In the genomic region with DNA sequence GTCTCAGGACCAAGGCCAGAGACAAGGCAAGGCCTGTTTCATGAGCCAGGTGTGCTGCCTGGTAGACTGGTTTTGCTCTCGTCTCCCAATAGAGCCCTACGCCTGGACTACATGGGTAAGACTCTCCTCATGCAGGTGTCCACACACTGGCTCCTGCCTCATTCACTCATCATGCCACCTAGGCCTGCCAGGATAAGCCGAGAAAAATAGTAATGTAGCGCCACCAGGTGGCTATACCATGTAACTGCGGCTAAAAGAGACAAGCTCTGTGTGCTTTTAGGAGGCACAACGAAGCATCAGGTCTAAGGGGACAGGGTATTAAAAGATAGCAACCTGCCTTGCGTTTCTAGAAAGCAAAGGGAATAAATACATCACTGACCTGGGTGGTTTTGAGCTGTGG, we compare ENCODE assay signal across 10 mouse cellular contexts. TPM values are rescaled to one million over a fixed set of nuclear protein-coding genes. Genes with fewer than 3 reads are reported as not detected.
DNase-seq lines count a peak whose midpoint lies in the region; ATAC-seq and TF ChIP-seq lines count a peak whose summit lies in the region.
"Had no signal": no experiment of that assay in that cellular context is flagged by ENCODE, and none has a peak within 500 bp of the region (broad histone marks: within the 10 kb centered on the region; RNA-seq: fewer than 3 reads in every experiment).

No protein-coding gene starts in this region.

- peak; percentile 95 for TF ChIP-seq RAD21 in CH12.LX (IDR thresholded peaks at IDR 0.05; ENCODE audit: low read depth, low read length)

- H3K79me2 ChIP-seq in CH12.LX (replicated peaks; ENCODE audit: control insufficient read depth, extremely low read depth, insufficient read depth, poor library complexity, severe bottlenecking) = no peaks in the 10 kb centered on the region

- in situ Hi-C loops in CH12.LX (cut with MboI; ENCODE audit: low pct_ligation_motif_present, low pct_unique_long_range_greater_than_20kb, low sequenced_read_pairs) = no loop called here

- no peak for ATAC-seq in hindbrain, embryonic 14.5 days (ENCODE audit: low FRiP score)
- ATAC-seq in hindbrain, embryonic 13.5 days (ENCODE audit: low FRiP score) = no peak

- no peaks in the 10 kb centered on the region; the same call in 1 of the 2 replicates for H3K27me3 ChIP-seq in hindbrain, embryonic 14.5 days (ENCODE audit: control insufficient read depth, insufficient read depth, low read length)
- H3K27me3 ChIP-seq in hindbrain, embryonic 13.5 days = peaks cover 28% of the 10 kb centered on the region
- H3K27me3 ChIP-seq in CH12.LX (replicated peaks) = peaks cover 25% of the 10 kb centered on the region

- no peak overlapping the region for H3K4me3 ChIP-seq in hindbrain, embryonic 14.5 days (replicated peaks; ENCODE audit: low read length)
- no peak overlapping the region for H3K4me3 ChIP-seq in hindbrain, embryonic 13.5 days
- H3K4me3 ChIP-seq in CH12.LX (replicated peaks in 1 of 3; ENCODE audit: low read depth in 2 of 3, low read length in 2 of 3, poor library complexity in 1 of 3) = no peak overlapping the region
- H3K4me3 ChIP-seq: erythroblast, embryonic 14.5 days had no signal

- TF ChIP-seq EP300 in CH12.LX (IDR thresholded peaks at IDR 0.05; ENCODE audit: low read length) = no peak

- peaks cover 17% of the 10 kb centered on the region for H3K4me1 ChIP-seq in hindbrain, embryonic 14.5 days (replicated peaks; ENCODE audit: control insufficient read depth, insufficient read depth, low read length)
- H3K4me1 ChIP-seq in hindbrain, embryonic 13.5 days (replicated peaks) = peaks cover 24% of the 10 kb centered on the region
- H3K4me1 ChIP-seq in CH12.LX (ENCODE audit: control insufficient read depth in 1 of 2, insufficient read depth in 2 of 2) = no peaks in the 10 kb centered on the region

- no peaks in the 10 kb centered on the region for H3K36me3 ChIP-seq in hindbrain, embryonic 14.5 days (replicated peaks; ENCODE audit: control insufficient read depth, insufficient read depth)
- no peaks in the 10 kb centered on the region for H3K36me3 ChIP-seq in hindbrain, embryonic 13.5 days
- no peaks in the 10 kb centered on the region for H3K36me3 ChIP-seq in CH12.LX (replicated peaks in 1 of 2; ENCODE audit: control insufficient read depth in 1 of 2, insufficient read depth in 1 of 2, low read length in 1 of 2)

- dilution Hi-C loops in CH12.LX (cut with MboI; ENCODE audit: extremely low pct_ligation_motif_present, extremely low pct_unique_long_range_greater_than_20kb, low sequenced_read_pairs) = no loop called here

- no peak overlapping the region for H3K9ac ChIP-seq in hindbrain, embryonic 14.5 days
- H3K9ac ChIP-seq in hindbrain, embryonic 13.5 days = no peak overlapping the region
- no peak overlapping the region for H3K9ac ChIP-seq in CH12.LX (ENCODE audit: insufficient read depth, low read depth)

- H3K27ac ChIP-seq in hindbrain, embryonic 14.5 days = no peak overlapping the region
- H3K27ac ChIP-seq in hindbrain, embryonic 13.5 days = no peak overlapping the region
- no peak overlapping the region for H3K27ac ChIP-seq in CH12.LX (ENCODE audit: insufficient read depth, low read depth)

- no peaks in the 10 kb centered on the region for H3K9me3 ChIP-seq in hindbrain, embryonic 14.5 days (ENCODE audit: control insufficient read depth, low read length)
- H3K9me3 ChIP-seq in hindbrain, embryonic 13.5 days = no peaks in the 10 kb centered on the region
- no peaks in the 10 kb centered on the region for H3K9me3 ChIP-seq in CH12.LX (replicated peaks; ENCODE audit: low read length)

- peak; percentile 67 for DNase-seq in hindbrain, embryonic 14.5 days (ENCODE audit: low spot score)
- DNase-seq in CH12.LX (ENCODE audit: extremely low read depth) = peak; percentile 77
- peak; percentile 79 for DNase-seq in adrenal gland, postnatal 14 days
- peak; percentile 58 for DNase-seq in embryo, embryonic 11 days
- DNase-seq in kidney, postnatal 36 days = peak; percentile 63 to 78
- DNase-seq in lung, postnatal 25 days (ENCODE audit: low spot score) = peak; percentile 71
- DNase-seq in thymus, postnatal 14 days = peak; percentile 62

- 16% methylated on average over 7 of the region's 7 CpGs for WGBS in hindbrain, embryonic 14.5 days
- WGBS in hindbrain, embryonic 13.5 days = 23% methylated on average over 7 of the region's 7 CpGs

- no peak overlapping the region for H3K4me2 ChIP-seq in hindbrain, embryonic 14.5 days (replicated peaks)
- H3K4me2 ChIP-seq in hindbrain, embryonic 13.5 days = no peak overlapping the region
- no peak overlapping the region for H3K4me2 ChIP-seq in CH12.LX (ENCODE audit: insufficient read depth, low read depth, poor library complexity, severe bottlenecking)

- TF ChIP-seq POLR2A in CH12.LX (IDR thresholded peaks at IDR 0.05; ENCODE audit: low read depth, low read length) = no peak

- peak; percentile 90 to 94 for TF ChIP-seq CTCF in CH12.LX (conservative IDR thresholded peaks at IDR 0.05 in 1 of 2, IDR thresholded peaks at IDR 0.05 in 1 of 2; ENCODE audit: low read depth in 2 of 2, low read length in 2 of 2)

TF ChIP-seq in CH12.LX, 34 proteins besides CTCF, POLR2A, EP300 and RAD21:
- TF ChIP-seq ZC3H11A (IDR thresholded peaks at IDR 0.05; ENCODE audit: low read depth, low read length) = peak; percentile 34
- TF ChIP-seq POLR2AphosphoS2 (IDR thresholded peaks at IDR 0.05; ENCODE audit: low read depth, low read length) = no peak
- TF ChIP-seq NELFE (IDR thresholded peaks at IDR 0.05; ENCODE audit: low read depth, low read length) = peak; percentile 32; the same call in 1 of the 2 replicates
- TF ChIP-seq SMC3 (IDR thresholded peaks at IDR 0.05; ENCODE audit: low read depth, low read length) = peak; percentile 89
TF ChIP-seq in CH12.LX: peak in this region for 3.

RNA-seq across cellular contexts. Expression of gene Als2cl, which starts 8.6 kb away (rescaled TPM):
- 1.4 and 1.9 TPM in 2 replicates for polyA plus RNA-seq in hindbrain, embryonic 14.5 days (2014; fragmentation: Nextera tagmentation; extraction: Ambion mirVana)
- 0.90 and 1.5 TPM in 2 replicates for polyA plus RNA-seq in hindbrain, embryonic 13.5 days (2015; fragmentation: Nextera tagmentation; extraction: Ambion mirVana)
- total RNA-seq in CH12.LX (2012; rRNA removed) (1.2 and 2.5 TPM in 2 replicates), CH12.LX (2014; rRNA removed) (2.4 and 2.9 TPM in 2 replicates)
- 3.4 and 3.5 TPM in 2 replicates for polyA plus RNA-seq in CH12.LX (2012; ENCODE audit: insufficient read length, low read depth)
- 17.1 and 21.3 TPM in 2 replicates for total RNA-seq in adrenal gland, postnatal 14 days (2021)

RNA-seq across cellular contexts. Expression of gene Tmie, which starts 8.9 kb away (rescaled TPM):
- 2.3 and 2.4 TPM in 2 replicates for polyA plus RNA-seq in hindbrain, embryonic 14.5 days (2014; fragmentation: Nextera tagmentation; extraction: Ambion mirVana)
- polyA plus RNA-seq in hindbrain, embryonic 13.5 days (2015; fragmentation: Nextera tagmentation; extraction: Ambion mirVana) = 1.2 and 1.4 TPM in 2 replicates
- total RNA-seq in CH12.LX (2012; rRNA removed) = not detected in 2 replicates
- not detected in 2 replicates for total RNA-seq in CH12.LX (2014; rRNA removed)
- polyA plus RNA-seq in CH12.LX (2012; ENCODE audit: insufficient read length, low read depth) = not detected in 2 replicates
- 2.2 and 3.5 TPM in 2 replicates for total RNA-seq in adrenal gland, postnatal 14 days (2021)
- polyA plus RNA-seq: erythroblast, embryonic 14.5 days had no signal

RNA-seq across cellular contexts. Expression of gene Prss50, which starts 13.3 kb away (rescaled TPM):
- polyA plus RNA-seq in hindbrain, embryonic 14.5 days (2014; fragmentation: Nextera tagmentation; extraction: Ambion mirVana) = 0.31 TPM in 1 of 2 replicates, not detected in the other
- 0.18 and 0.19 TPM in 2 replicates for polyA plus RNA-seq in hindbrain, embryonic 13.5 days (2015; fragmentation: Nextera tagmentation; extraction: Ambion mirVana)
- not detected in 2 replicates for total RNA-seq in CH12.LX (2012; rRNA removed)
- total RNA-seq in CH12.LX (2014; rRNA removed) = not detected in 2 replicates
- polyA plus RNA-seq in CH12.LX (2012; ENCODE audit: insufficient read length, low read depth) = not detected in 2 replicates
- total RNA-seq in adrenal gland, postnatal 14 days (2021) = 0.37 TPM in 1 of 2 replicates, not detected in the other
- polyA plus RNA-seq: lung, embryonic 16.5 days had no signal

RNA-seq across cellular contexts. Expression of gene Prss46, which starts 26.7 kb away (rescaled TPM):
- polyA plus RNA-seq in hindbrain, embryonic 14.5 days (2014; fragmentation: Nextera tagmentation; extraction: Ambion mirVana) = not detected in 2 replicates
- polyA plus RNA-seq in hindbrain, embryonic 13.5 days (2015; fragmentation: Nextera tagmentation; extraction: Ambion mirVana) = not detected in 2 replicates
- total RNA-seq in CH12.LX (2012; rRNA removed) (not detected in 2 replicates), CH12.LX (2014; rRNA removed) (not detected in 2 replicates)
- polyA plus RNA-seq in CH12.LX (2012; ENCODE audit: insufficient read length, low read depth) = not detected in 2 replicates
- not detected in 2 replicates for total RNA-seq in adrenal gland, postnatal 14 days (2021)
- polyA plus RNA-seq: erythroblast, embryonic 14.5 days; lung, embryonic 16.5 days had no signal

RNA-seq across cellular contexts. Expression of gene Prss45, which starts 36.6 kb away (rescaled TPM):
- 0.16 TPM in 1 of 2 replicates, not detected in the other for polyA plus RNA-seq in hindbrain, embryonic 14.5 days (2014; fragmentation: Nextera tagmentation; extraction: Ambion mirVana)
- polyA plus RNA-seq in hindbrain, embryonic 13.5 days (2015; fragmentation: Nextera tagmentation; extraction: Ambion mirVana) = not detected in 2 replicates
- total RNA-seq in CH12.LX (2012; rRNA removed) (not detected in 2 replicates), CH12.LX (2014; rRNA removed) (not detected in 2 replicates)
- not detected in 2 replicates for polyA plus RNA-seq in CH12.LX (2012; ENCODE audit: insufficient read length, low read depth)
- not detected in 2 replicates for total RNA-seq in adrenal gland, postnatal 14 days (2021)
- polyA plus RNA-seq: erythroblast, embryonic 14.5 days; lung, embryonic 16.5 days had no signal
